Mouse (Mus musculus): Measurements from ENCODE around the gene Ankrd66. TPM values are rescaled to one million over a fixed set of nuclear protein-coding genes. Genes with fewer than 3 reads are reported as not detected.

The Ankrd66 gene
- polyA plus RNA-seq (2014; fragmentation: Illumina TruSeq; extraction: RNeasy Lipid Tissue Mini Kit (QIAGEN cat#74804); ENCODE audit: low read depth, low replicate concordance): not detected

GRCm38 (mm10) chr17:43543539-43543938 is at the start of gene Ankrd66:
Gene Ankrd66, minus strand, starts transcription at chr17:43543639.

GRCm38 (mm10) chr17:43567992-43568888 is 24.8 kb upstream of the Ankrd66 start, which contains the start of gene Pla2g7:
Gene Pla2g7, plus strand, starts transcription at chr17:43568098.

DNA sequence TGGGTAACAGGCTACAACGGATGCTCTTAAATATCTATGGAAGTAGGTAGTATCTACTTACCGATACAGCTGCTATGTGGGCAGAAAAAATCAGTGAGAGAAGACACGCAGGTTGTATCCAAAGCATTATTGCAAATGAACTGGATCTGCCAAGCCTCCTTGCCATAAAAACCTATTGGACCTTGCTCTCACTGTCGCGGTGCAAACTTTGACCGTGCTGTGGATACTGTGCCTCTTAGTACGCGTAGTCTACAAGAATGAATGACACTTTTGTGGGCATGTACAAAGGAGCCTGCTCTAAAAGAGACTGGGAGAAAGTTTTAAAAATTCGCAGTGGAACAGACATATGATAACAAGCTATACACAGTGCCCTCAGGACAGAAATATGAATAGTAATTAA is 40.8 kb downstream of the Ankrd66 start, which contains the start of gene Mep1a:
TSS of gene Mep1a (minus strand) at position 221 of the 400 bp plus-strand sequence.

Other genes starting within 250 kb of the Ankrd66 start
- gene Adgrf5, start 183.2 kb downstream of the Ankrd66 start, polyA plus RNA-seq (2014; fragmentation: Illumina TruSeq; extraction: RNeasy Lipid Tissue Mini Kit (QIAGEN cat#74804); ENCODE audit: low read depth, low replicate concordance): 103 TPM
- gene Mep1a, start 40.8 kb downstream of the Ankrd66 start, polyA plus RNA-seq (2014; fragmentation: Illumina TruSeq; extraction: RNeasy Lipid Tissue Mini Kit (QIAGEN cat#74804); ENCODE audit: low read depth, low replicate concordance): not detected
- gene Pla2g7, start 24.5 kb upstream of the Ankrd66 start, polyA plus RNA-seq (2014; fragmentation: Illumina TruSeq; extraction: RNeasy Lipid Tissue Mini Kit (QIAGEN cat#74804); ENCODE audit: low read depth, low replicate concordance): 43.1 TPM
- gene Tdrd6, start 86.7 kb upstream of the Ankrd66 start, polyA plus RNA-seq (2014; fragmentation: Illumina TruSeq; extraction: RNeasy Lipid Tissue Mini Kit (QIAGEN cat#74804); ENCODE audit: low read depth, low replicate concordance): not detected
- 3.8 TPM for gene Slc25a27, start 123.6 kb upstream of the Ankrd66 start, polyA plus RNA-seq (2014; fragmentation: Illumina TruSeq; extraction: RNeasy Lipid Tissue Mini Kit (QIAGEN cat#74804); ENCODE audit: low read depth, low replicate concordance)
- 13.9 TPM for gene Cyp39a1, start 123.8 kb upstream of the Ankrd66 start, polyA plus RNA-seq (2014; fragmentation: Illumina TruSeq; extraction: RNeasy Lipid Tissue Mini Kit (QIAGEN cat#74804); ENCODE audit: low read depth, low replicate concordance)